Mouse (Mus musculus) thymus, postnatal 14 days (tissue): ENCODE measurements around the gene Snrpf.

Experiments
- DNase-seq: peaks from one replicate; pipeline ENCODE4 v3.0.0; 2021

Snrpf gene

DNA sequence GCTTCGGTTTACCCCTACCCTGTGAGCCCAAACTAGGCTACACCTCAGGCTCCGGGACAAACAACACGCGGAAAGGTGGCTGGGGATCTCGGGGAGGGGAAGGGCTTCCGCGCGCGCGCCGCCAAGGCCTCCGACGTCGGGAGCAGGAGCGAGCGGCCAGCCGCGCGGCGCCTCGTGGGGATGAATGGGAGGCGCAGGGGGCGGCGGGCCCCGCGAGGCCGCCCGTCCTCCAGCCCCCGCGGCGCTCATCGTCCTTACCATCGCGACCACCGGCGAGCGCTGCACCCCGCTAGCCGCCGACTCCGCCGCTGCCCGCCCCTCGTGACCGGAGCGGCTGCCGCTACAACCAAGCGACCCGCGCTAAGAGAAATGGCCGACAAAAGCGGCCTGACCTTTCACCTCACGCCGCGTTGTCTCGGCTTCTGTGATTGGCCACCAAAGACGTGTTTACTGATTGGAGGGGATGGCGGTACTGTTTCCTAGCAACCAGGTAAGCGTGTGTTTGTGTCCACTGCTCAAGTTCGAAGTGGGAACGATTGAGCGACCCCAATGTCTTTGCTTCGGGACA is at the start of gene Snrpf:
TSS of gene Snrpf (minus strand) at position 426 of the 568 bp plus-strand sequence.
- peak; percentile 90 for DNase-seq

- DNase-seq = no peak
Observed at GRCm38 (mm10) chr10:93635941-93636340, 46.4 kb upstream of the Snrpf start.

- DNase-seq = no peak
Observed at GRCm38 (mm10) chr10:93633971-93634370, 44.5 kb upstream of the Snrpf start.

GRCm38 (mm10) chr10:93633563-93633962 is 44.1 kb upstream of the Snrpf start:
- no peak for DNase-seq

DNA sequence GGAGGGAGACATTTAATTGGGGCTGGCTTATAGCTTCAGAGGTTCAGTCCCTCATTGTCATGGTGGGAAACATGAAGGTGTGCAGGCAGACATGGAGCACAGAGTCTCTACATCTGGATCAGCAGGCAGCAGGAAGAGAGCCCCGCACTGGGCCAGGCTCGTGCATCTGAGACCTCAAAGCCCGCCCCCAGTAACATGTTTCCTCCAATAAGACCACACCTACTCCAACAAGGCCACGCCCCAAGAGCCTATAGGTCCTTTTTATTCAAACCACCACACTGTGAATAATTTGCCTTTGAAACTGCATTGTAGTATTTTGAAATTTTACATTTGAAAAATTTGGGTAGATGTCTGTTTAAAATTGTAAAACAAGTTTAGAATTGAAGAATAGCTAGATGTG is 42.6 kb upstream of the Snrpf start:
- no peak for DNase-seq

GRCm38 (mm10) chr10:93630310-93630709 is 40.8 kb upstream of the Snrpf start:
- no peak for DNase-seq

GRCm38 (mm10) chr10:93624151-93624550 is 34.6 kb upstream of the Snrpf start:
- DNase-seq = no peak

- no peak for DNase-seq
Observed at GRCm38 (mm10) chr10:93623725-93624124, 34.2 kb upstream of the Snrpf start.

GRCm38 (mm10) chr10:93620438-93621179 is 31.1 kb upstream of the Snrpf start:
- no peak for DNase-seq

- no peak for DNase-seq
Observed at GRCm38 (mm10) chr10:93614850-93615249, 25.3 kb upstream of the Snrpf start.

- no peak for DNase-seq
Observed at GRCm38 (mm10) chr10:93611419-93612007, 22.0 kb upstream of the Snrpf start.

DNA sequence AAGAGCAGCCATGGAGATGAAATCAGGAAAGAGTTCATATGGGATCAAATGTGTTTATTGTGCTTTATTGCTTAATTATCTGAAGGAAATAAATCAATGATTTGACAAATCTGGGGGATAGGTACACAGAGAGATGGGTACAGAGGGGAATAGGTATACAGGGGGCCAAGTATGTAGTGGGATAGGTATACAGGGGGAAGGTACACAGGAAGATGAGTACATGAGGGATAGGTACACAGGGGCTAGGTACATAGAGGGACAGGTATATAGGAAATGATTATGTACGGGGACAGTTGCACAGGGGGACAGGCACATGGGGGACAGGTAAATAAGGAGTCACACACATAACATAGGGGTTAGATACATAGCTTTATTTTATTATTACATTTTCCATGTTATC is 21.4 kb upstream of the Snrpf start:
- no peak for DNase-seq

GRCm38 (mm10) chr10:93609236-93609635 is 19.7 kb upstream of the Snrpf start:
- no peak for DNase-seq

GRCm38 (mm10) chr10:93608051-93608450 is 18.5 kb upstream of the Snrpf start:
- no peak for DNase-seq

GRCm38 (mm10) chr10:93606326-93606725 is 16.8 kb upstream of the Snrpf start:
- DNase-seq = no peak

DNA sequence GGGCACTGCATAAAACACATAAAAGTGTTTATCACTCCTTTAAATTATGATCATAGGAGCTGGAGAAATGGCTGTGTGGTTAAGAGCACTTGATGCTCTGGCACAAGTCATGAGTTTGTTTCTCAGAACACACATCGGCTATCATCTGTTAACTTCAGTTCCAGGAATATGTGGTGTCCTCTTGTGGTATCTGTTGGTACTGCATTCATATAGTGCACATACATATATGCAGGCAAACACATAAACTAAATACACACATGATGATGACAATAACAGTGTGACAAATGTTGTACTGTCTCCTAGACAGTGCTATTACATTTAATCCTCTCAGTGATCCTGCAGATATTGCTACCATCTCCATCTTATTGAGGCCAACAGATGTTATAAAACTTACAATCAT is 13.8 kb upstream of the Snrpf start:
- DNase-seq = no peak

GRCm38 (mm10) chr10:93602309-93602708 is 12.8 kb upstream of the Snrpf start:
- DNase-seq = no peak

DNA sequence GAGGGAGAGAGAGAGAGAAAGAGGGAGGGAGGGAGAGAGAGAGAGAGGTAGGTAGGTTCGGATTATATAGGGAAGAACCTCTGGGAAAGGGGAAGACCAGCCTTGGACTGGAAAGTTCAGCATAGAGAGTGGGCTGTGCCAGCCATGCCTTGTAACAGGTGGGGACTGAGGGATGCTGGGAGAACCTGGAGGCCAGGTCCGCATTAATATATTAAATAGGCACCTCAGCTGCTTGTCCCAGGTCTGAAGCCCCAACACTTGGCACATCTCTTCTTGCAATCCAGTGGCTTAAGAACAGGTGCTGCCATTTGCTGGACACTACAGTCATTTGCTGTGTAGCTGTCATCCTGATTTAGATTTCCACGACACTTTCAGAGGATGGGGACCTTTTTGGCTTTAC is 7.1 kb upstream of the Snrpf start:
- DNase-seq = no peak

GRCm38 (mm10) chr10:93595831-93596230 is 6.3 kb upstream of the Snrpf start:
- DNase-seq = no peak

DNA sequence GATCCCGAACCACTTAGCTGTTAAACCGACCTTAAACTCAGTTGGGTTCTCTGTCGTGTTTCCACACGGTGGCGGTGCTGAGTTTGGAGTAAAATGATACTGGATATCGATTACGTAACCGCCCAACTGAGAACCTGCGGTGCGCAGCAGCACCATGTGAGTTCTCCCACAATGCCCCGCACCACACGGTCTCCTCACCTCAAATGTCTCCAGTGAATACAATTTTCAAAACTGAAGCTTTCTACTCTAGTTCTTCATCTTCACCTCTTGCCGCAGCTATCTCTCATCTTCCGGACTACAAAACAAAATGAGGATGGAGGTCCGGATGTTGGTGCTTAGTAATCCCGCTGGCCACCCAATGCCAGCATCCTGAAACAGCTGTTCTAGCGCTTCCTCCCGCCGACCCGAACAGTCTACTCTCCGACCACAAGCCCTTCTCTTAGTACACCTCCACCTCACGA is 4.5 kb upstream of the Snrpf start:
- peak; percentile 81 for DNase-seq

DNA sequence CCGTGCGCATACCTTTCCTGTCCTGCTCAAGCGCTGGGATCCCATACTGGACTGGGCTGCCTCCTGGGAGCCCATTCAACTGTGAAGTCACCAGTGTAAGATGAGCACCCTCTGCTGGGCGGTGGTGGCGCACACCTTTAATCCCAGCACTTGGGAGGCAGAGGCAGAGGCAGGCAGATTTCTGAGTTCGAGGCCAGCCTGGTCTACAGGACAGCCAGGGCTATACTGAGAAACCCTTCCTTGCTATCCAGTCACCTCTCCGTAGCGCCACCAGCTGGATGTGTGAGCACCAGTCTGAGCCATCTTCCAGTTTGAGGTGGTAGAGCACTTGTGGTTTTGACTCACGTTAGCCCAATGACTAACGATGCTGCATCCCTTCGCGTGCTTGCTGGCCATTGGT is 3.0 kb upstream of the Snrpf start:
- DNase-seq = peak; percentile 54

DNA sequence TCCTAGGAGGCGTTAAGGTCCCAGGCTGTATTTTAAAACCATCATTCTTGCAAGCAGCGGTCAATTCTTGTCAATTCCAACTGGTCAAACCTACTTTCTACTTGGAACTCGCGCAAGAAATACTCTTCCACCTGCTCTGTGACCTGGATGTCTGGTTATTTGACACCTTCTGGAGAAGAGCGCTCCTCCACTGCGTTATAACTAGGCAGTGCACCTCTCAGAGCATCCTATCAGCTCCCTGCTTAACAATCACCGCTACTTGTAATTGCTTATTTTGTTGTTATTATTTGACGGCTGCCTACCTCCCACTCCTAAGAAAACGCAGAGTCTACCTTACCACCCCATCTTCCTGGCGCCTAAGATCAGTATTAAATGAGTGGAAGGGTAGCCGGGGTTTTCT is 710 bp downstream of the Snrpf start:
- DNase-seq = no peak

DNA sequence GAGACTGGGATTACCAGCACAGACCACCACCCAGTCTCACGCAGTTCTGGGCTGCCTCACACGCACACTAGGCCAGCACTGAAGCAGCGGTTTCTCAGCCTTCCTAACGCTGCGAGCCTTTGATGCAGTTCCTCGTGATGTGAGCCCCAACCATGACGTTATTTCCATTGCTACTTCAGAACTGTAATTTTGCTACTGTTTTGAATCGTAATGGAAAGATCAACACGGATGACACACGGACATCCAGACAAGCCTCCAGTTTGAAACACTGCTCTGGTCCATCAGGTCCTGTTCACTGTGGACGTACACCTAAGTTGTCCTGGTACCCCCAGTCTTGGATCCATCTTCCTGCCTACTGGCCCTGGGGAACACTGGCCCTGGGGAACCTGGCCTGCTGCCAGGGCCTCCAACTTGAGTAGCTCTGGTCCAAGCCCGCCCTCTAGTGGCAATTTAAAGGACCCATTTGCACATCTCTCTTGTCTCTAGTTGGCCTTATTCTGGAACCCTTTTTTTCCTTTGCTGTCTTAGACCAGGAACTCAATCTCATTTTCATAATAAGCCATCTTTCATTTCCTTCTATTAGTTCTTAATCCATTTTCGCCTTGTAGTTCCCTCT is 12.1 kb downstream of the Snrpf start:
- peak; percentile 76 for DNase-seq

- no peak for DNase-seq
Observed at GRCm38 (mm10) chr10:93575960-93576359, 13.5 kb downstream of the Snrpf start.
